Mouse (Mus musculus): ENCODE results near the gene Zfp362. TPM values are rescaled to one million over a fixed set of nuclear protein-coding genes. Genes with fewer than 3 reads are reported as not detected.

Gene Zfp362
- polyA plus RNA-seq (2014; fragmentation: Illumina TruSeq; extraction: RNeasy Lipid Tissue Mini Kit (QIAGEN cat#74804); ENCODE audit: low replicate concordance) = 2.9 TPM

DNA sequence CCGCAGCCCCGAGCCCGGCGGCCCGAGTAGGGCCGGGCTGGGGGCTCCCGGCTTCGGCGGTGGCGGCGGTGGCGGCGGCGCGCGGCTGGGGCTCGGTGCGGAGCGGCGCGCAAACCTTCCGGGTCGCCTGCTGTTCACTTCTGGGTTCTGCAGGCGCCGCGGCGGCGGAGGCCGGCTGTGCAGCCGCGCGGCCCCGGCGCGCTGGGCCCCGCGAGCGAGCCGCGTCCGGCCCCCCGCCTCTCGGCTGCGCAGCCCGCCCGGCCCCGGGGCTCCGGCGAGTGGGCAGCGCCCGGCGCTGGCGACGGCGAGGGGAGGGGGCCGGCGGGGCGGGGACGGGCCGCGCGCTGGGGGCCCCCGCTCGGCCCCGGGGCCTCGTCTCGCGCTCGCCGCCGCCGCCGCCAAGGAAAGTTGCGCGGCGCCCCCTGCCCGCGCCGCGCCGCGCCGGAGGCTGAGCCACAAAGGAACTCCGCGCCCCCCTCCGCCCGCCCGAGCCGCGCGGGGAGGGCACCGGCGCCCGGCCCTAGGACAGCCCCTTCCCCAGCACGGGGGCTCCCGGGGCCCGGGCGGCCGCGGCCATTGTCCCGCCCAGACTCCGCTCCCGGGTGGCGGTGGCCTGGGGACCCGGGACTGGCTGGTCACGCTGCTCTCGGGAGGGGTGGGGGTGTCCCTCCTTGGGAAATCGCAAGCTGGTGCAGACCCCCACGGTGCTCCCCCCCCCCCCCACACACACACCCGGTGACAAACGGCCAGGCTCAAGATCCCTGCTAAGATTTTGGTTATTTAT lies at the start of gene Zfp362:
Gene Zfp362, minus strand, starts transcription at position 3 of the 784 bp plus-strand sequence.

DNA sequence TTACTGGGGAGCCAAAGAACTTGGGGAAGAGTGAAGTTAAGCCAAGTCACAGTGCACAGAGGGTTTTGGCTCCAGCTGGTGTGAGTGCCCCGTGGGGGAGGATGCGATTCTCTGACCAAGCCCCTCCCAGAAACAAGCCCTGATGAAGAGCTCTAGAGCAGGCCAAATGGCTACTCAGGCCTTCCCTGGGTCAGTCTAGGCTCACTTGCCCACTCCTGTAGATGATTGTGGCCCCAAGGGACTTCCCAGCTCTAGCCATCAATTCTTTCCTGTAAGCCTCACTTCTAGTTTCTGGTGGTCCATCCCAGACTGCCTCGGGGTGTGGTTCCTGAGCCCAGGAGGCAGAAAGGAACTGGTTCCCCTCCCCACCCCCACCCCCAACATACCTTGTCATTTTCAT lies 50.8 kb downstream of the Zfp362 start, which contains the start of gene A3galt2:
Gene A3galt2, plus strand, starts transcription at position 301 of the 400 bp plus-strand sequence.

Other genes starting within 250 kb of the Zfp362 start
- gene Zscan20, start 195.9 kb downstream of the Zfp362 start, polyA plus RNA-seq (2014; fragmentation: Illumina TruSeq; extraction: RNeasy Lipid Tissue Mini Kit (QIAGEN cat#74804); ENCODE audit: low replicate concordance) = 1.1 TPM
- gene Tlr12, start 187.4 kb downstream of the Zfp362 start, polyA plus RNA-seq (2014; fragmentation: Illumina TruSeq; extraction: RNeasy Lipid Tissue Mini Kit (QIAGEN cat#74804); ENCODE audit: low replicate concordance) = not detected
- gene Phc2, start 151.3 kb downstream of the Zfp362 start, polyA plus RNA-seq (2014; fragmentation: Illumina TruSeq; extraction: RNeasy Lipid Tissue Mini Kit (QIAGEN cat#74804); ENCODE audit: low replicate concordance) = not detected
- not detected for gene A3galt2, start 50.7 kb downstream of the Zfp362 start, polyA plus RNA-seq (2014; fragmentation: Illumina TruSeq; extraction: RNeasy Lipid Tissue Mini Kit (QIAGEN cat#74804); ENCODE audit: low replicate concordance)
- gene Trim62, start 77.5 kb upstream of the Zfp362 start, polyA plus RNA-seq (2014; fragmentation: Illumina TruSeq; extraction: RNeasy Lipid Tissue Mini Kit (QIAGEN cat#74804); ENCODE audit: low replicate concordance) = 0.33 TPM
- not detected for gene Azin2, start 156.4 kb upstream of the Zfp362 start, polyA plus RNA-seq (2014; fragmentation: Illumina TruSeq; extraction: RNeasy Lipid Tissue Mini Kit (QIAGEN cat#74804); ENCODE audit: low replicate concordance)
- 158 TPM for gene Ak2, start 185.9 kb upstream of the Zfp362 start, polyA plus RNA-seq (2014; fragmentation: Illumina TruSeq; extraction: RNeasy Lipid Tissue Mini Kit (QIAGEN cat#74804); ENCODE audit: low replicate concordance)